Mouse (Mus musculus) bone marrow macrophage, adult 2 months (primary cell): ENCODE data around the gene Schip1. TPM values are rescaled to one million over a fixed set of nuclear protein-coding genes. Genes with fewer than 3 reads are reported as not detected.

Experiments
- H3K27ac ChIP-seq: 2 replicates; pipeline ENCODE4 v1.5.1; 2012; ENCODE audit warnings: low read depth, low read length; ENCODE audit not compliant: insufficient read depth
- H3K4me1 ChIP-seq: 2 replicates; pipeline ENCODE4 v1.6.1; 2012; ENCODE audit warnings: low read length; ENCODE audit not compliant: control insufficient read depth, insufficient read depth
- H3K4me3 ChIP-seq: 2 replicates; pipeline ENCODE4 v1.5.1; 2012; ENCODE audit warnings: mild to moderate bottlenecking, low read length, moderate library complexity; ENCODE audit not compliant: insufficient read depth
- CTCF ChIP-seq: IDR thresholded peaks from 2 replicates; pipeline ENCODE4 v1.5.1; 2012; ENCODE audit warnings: low read depth, mild to moderate bottlenecking, low read length, moderate library complexity
- POLR2A ChIP-seq: IDR thresholded peaks from 2 replicates; pipeline ENCODE4 v1.6.1; 2012; ENCODE audit warnings: mild to moderate bottlenecking, low read depth, low read length, borderline replicate concordance
- polyA plus RNA-seq: library from polyadenylated mRNA; stranded (reverse); fragments of >200 nt; gene quantifications from 2 replicates; pipeline ENCODE4 v1.2.4, GENCODE M21; 2012; ENCODE audit not compliant: missing spikeins, insufficient read depth, insufficient read length

Schip1 gene
- polyA plus RNA-seq, 1 experiment, result not detected

DNA sequence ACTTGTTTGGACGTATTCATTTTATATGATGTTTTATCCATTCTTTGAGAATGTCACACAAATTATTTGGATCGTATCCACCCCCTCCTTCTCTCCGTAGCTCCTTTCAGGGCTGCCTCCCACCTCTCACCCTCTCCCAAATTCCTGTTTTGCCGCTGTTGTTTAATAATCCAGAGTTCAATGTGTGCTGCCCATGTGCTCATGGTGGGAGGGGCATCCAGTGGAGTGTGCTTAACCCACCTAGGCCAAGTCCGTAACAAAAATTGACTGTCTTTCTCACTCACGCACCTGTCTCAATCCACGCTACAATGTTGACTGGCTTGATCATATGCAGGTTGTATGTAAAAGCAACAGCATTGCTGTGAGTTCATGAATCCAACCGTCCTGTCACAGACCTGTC is 542.7 kb downstream of the Schip1 start:
- Histone ChIP-seq H3K4me1 (no peaks in the 10 kb centered on the region), H3K27ac (no peak overlapping the region), H3K4me3 (no peak overlapping the region)
- no peak for TF ChIP-seq CTCF
- TF ChIP-seq POLR2A, result no peak

DNA sequence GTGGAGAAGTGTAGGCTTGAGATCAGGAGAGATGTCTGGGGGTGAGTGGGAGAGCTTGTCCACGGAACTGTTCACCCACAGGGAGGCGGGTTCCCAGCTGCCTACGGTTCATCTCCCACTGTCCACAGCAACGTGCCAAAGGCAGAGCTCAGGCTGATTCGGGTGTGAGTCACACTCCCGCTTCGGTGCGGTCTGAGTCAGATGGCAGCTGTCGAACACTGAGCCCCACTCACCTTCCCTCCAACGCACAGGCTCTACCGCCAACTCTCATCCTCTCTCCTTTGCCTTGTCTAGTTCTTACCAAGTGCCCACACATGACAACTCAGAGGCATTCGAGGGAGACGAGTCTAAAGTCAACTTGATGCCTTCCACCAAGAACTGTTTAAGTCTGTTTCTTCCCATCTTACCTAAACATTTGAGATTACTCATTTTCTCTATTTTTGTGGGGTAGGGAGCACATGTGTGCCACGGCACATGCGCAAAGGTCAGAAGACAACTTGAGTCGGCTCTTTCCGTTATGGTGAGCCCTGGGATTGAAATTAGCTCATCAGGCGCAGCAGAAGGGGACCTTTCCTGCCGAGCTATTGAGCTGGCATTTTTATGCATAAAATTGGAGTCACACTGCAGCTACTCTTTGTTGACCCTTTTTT is 544.4 kb downstream of the Schip1 start:
- TF ChIP-seq CTCF (no peak), POLR2A (no peak)
- Histone ChIP-seq H3K27ac (no peak overlapping the region), H3K4me3 (no peak overlapping the region), H3K4me1 (no peaks in the 10 kb centered on the region)

DNA sequence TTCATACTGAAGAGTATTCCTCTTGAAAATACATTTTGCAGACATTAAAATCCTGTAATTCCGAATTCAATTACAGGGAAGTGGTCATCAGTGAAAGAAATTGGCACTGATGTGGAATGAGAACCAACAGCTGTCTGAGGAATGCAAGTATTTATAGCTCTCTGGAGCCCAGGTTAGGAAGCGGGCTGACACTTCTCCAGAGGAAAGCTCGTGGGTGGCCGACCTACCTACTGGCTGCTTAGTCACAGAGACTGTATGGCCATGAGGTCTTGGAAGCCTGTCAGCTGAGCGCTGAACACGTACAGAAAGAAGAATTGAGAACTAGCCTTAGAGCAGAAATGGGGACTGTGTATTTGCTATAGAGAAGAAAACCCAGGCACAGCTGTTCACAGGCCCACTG is 545.4 kb downstream of the Schip1 start:
- no peaks in the 10 kb centered on the region for H3K4me1 ChIP-seq
- H3K4me3 ChIP-seq, result no peak overlapping the region
- TF ChIP-seq CTCF, result no peak
- TF ChIP-seq POLR2A, result no peak
- no peak overlapping the region for H3K27ac ChIP-seq

DNA sequence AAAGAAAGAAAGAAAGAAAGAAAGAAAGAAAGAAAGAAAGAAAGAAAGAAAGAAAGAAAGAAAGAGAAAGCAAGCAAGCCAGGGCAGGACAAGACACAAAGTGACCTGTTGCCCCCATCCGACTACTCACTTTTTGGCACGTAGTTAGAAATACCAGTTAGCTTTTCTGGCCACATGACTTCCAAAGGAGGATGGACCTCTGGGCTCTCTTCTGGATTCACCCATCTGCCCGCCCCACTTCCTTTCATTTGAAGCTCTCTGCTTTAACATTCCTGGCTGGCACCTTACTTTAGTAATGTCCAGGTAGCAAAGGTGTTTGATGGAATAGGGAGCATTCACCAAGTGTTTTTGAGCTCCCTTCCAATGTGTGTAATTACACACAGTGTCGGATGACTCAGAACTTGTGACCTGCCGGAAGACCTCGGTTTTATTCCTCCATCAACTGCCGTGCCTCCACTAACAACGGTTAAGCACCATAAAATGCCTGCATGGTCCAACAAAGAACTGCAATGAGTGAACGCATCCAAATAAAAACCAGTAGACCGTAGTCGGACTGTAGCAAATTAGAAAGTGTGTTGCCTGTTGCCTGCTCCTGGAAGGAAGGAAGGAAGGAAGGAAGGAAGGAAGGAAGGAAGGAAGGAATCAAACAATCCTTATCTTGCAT is 546.1 kb downstream of the Schip1 start:
- H3K27ac ChIP-seq, result no peak overlapping the region
- no peak for TF ChIP-seq CTCF
- no peak for TF ChIP-seq POLR2A

DNA sequence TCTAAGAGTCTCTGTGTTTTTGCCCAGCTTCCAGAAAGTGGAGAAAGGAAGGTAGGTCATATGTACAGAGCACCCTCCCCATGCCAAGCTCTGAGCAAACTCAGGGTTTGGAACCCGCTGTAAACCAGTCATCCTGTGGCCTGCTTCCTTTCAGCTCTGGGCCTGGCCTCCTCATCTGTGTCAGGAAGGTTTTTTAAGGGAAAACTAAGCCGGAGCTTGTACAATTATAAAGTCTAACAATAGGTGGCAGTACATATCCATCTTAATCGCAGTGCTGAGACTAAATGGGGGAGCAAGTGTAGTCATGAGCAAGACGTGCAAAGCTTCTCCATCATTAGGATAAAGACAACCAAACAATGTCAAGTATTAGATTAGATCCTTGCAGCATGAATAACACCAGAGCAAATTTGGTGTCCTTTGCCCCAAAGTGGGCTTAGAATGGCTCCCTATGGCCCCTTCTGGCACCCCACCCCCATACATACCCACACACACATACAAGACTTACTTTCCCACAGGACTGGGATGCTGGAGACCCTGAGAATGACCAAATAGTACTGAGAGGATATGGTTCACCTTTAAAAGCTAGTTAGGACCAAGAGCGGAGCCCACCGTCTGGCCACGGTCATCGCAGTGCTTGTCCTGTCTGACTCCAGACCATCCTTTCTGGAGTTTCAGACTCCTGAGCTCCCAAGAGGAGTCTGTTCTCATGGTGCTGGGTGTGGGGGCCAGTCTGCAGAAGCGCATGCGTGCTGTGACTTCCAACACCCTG is 550.6 kb downstream of the Schip1 start:
- no peaks in the 10 kb centered on the region for H3K4me1 ChIP-seq
- no peak overlapping the region for H3K27ac ChIP-seq
- no peak overlapping the region for H3K4me3 ChIP-seq
- TF ChIP-seq POLR2A, result no peak
- no peak for TF ChIP-seq CTCF

More for the DNA sequence above, 546.1 kb downstream of the Schip1 start:
- Histone ChIP-seq H3K4me3 (no peak overlapping the region), H3K4me1 (no peaks in the 10 kb centered on the region)

DNA sequence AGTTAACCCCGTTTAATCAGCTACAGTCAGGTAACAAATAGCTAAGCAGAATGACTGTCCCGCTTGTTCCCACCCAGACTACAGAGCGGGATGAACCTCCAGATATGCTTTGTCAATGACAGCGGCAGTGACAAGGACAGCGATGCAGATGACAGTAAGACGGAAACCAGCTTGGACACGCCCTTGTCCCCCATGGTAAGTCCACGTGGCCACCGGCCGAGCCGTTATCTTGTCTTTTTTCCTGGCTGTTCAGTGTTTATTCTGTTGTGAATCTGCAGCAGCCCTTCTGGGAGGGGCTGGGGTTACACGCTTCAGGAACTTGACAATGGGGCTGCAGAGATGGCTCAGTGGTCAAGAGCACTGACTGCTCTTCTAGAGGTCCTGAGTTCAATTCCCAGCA is 551.8 kb downstream of the Schip1 start:
- Histone ChIP-seq H3K4me3 (no peak overlapping the region), H3K4me1 (no peaks in the 10 kb centered on the region), H3K27ac (no peak overlapping the region)
- no peak for TF ChIP-seq POLR2A
- no peak for TF ChIP-seq CTCF

DNA sequence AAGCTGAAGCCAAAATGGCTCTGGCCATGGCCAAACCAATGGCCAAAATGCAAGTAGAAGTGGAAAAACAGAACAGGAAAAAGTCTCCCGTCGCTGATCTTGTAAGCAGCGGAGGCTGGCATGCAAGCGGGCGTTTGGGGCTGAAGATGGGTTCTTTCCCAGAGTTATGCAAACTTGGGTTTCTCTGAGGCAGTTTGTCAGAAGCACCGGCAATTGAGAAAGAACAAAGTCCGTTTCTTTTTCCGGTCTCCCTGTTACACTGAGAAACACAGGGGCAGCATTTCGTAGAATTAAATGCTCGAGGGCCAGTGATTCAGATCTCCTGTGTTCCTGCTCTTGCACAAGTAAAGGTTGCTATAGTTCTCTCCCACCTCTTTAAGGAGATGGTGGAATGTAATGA is 553.1 kb downstream of the Schip1 start:
- Histone ChIP-seq H3K27ac (no peak overlapping the region), H3K4me1 (no peaks in the 10 kb centered on the region), H3K4me3 (no peak overlapping the region)

DNA sequence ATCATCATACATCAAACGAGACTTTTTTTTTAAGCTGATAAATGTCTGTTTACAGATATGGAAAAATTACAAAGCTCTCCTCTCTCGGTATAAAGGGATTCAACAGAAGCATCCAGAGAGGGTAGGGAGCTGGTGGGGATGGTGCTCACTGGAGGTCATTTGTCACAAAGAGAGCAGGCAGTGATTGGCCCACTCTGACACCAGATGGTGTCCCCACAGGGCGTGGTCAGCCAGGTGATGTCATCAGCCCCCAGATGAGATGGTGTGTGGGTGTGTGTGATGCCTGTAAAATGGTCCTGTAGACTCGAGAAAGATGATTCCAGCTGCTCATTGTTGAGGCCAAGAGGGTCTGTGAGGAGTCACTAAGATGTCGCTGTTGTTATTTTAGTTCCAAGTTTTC is 554.5 kb downstream of the Schip1 start:
- TF ChIP-seq CTCF, result no peak
- Histone ChIP-seq H3K4me3 (no peak overlapping the region), H3K4me1 (no peaks in the 10 kb centered on the region), H3K27ac (no peak overlapping the region)

More for the DNA sequence above, 553.1 kb downstream of the Schip1 start:
- TF ChIP-seq POLR2A (no peak), CTCF (no peak)

DNA sequence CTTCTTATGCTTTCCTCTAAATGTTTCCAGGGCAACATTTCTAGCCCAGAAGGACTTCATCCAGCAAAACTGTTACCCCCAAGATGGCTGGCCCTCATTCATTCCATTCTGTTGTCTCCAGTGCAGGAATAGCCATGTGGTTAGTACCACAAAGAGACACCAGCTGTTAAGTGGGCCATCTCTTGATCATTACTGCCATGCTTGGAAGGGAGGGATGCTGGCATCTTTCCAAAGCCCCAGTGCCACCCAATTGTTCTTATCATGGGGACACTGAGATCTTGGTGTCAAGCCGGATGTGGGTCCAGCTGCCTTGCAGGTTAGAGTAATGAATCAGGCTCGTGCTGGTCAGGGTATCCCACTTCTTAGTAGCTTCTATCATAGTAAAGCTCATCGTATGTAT is 557.4 kb downstream of the Schip1 start:
- no peak overlapping the region for H3K4me3 ChIP-seq
- TF ChIP-seq CTCF (no peak), POLR2A (no peak)
- H3K27ac ChIP-seq, result no peak overlapping the region
- H3K4me1 ChIP-seq, result no peaks in the 10 kb centered on the region

DNA sequence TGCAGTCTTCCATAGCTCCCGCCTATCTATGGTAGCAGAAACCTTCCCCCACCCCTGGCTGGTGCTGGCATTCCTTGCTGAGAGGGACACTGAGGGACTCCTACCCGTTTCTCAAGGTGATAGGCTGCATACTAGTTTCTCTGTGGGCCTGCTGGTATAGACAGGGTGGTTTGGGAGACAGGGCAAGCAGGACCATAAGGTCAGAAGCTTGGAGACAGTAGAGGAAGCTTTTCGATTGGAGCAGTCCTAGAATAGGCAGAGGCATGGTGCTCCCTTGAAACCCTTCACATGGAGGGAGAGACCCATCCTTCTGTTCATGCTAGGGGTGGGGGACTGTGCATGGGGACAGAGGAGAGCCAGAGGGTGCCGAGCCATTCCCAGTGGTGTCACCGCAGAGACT is 558.4 kb downstream of the Schip1 start:
- Histone ChIP-seq H3K4me3 (no peak overlapping the region), H3K4me1 (no peaks in the 10 kb centered on the region), H3K27ac (no peak overlapping the region)
- no peak for TF ChIP-seq CTCF
